Mouse (Mus musculus): Measurements from ENCODE around the gene Inpp4b.

Inpp4b gene

GRCm38 (mm10) chr8:81707436-81707835 lies 365.1 kb downstream of the Inpp4b start:
- DNase-seq (ENCODE audit: inconsistent ontology term), result no peak

DNA sequence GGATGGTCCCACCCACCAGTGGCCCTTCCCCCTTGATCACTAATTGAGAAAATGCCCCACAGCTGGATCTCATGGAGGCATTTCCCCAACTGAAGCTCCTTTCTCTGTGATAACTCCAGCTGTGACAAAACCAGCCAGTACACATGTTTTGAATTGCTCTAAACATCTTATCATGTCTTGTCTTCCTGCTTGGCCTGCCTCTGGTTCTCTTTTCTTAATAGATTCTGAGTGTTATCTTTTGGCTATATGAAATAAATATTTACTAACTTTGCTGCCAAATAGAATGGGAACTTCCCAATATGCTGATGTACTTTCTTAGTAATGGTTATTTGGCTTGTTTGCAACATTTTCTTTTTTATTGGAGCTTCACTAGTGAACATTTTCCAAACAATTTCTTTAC lies 389.0 kb downstream of the Inpp4b start:
- no peak for DNase-seq (ENCODE audit: inconsistent ontology term)

- no peak for DNase-seq (ENCODE audit: inconsistent ontology term)
These were observed 393.3 kb downstream of the Inpp4b start for GRCm38 (mm10) chr8:81735655-81736054.

- no peak for DNase-seq (ENCODE audit: inconsistent ontology term)
These were observed 393.7 kb downstream of the Inpp4b start for GRCm38 (mm10) chr8:81736103-81736502.

DNA sequence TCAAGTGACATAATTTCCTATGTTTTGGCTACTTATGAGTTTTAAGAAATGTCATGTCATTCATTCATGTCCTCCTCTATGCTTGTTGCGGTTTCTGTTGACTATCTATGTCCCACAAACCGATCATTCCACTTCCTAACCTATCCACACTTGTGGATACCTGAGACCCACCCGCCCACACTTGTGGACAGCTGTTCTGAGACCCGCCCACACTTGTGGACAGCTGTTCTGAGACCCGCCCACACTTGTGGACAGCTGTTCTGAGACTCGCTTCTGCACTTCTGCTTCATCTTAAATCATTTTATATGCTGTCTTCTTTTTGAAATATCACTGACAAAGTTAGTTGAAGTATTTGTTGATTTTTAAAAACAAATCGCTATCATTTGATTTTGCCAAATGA lies 400.2 kb downstream of the Inpp4b start:
- DNase-seq (ENCODE audit: inconsistent ontology term), result no peak

DNA sequence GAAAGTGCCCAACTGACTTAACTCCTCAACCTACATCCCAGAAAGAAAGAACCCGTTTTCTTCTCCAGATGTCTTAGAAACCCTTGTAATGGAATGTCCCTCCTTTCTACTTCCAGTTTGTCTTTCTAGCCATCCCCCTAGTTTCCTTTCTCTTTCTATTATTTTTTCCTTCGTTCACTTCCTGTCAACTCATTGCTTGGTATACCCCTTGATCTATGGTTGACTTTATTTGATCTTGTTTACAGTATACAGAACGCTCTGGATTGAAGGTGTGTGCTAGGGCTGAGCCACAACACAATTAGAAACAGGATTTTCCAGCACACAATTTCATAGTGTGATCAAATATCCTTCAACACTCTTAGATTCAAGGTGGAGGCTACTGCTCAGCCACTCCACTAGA lies 400.7 kb downstream of the Inpp4b start:
- no peak for DNase-seq (ENCODE audit: inconsistent ontology term)

DNA sequence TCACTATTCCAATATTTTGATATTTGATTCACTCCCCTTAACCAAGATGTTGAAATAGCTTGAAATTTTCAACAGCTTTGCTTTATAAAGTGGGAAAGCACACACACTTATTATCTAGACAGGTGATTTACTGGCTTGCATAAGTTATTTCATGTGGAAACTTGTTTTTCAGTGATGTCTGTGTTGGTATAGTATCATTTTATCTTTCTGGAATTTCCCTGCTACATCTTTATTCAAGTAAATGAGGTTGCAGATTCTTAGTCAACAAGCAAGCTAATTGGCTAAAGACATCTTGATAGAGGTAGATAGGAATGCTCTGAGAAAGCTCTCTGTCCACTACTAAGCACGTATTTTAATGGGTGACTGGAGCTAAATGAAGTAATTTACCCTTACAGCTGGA lies 403.1 kb downstream of the Inpp4b start:
- DNase-seq (ENCODE audit: inconsistent ontology term), result no peak

DNA sequence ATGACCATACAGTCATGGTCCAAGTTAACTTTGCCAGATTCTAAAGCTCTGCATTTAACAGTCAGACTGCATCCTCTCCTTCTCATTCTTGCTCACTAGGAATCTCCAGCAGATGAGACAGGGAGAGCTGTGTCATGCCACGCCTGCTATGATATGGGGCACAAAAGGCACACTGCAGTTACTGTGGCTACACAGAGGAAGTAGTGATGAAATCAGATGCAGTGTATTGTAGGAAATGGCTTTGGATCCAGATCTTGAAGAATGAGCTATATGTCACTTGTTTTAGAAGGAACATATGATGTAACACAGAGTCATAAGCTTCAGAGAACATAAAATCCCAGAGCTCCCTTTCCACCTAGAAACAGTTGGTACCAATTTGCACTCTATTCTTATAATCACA lies 408.8 kb downstream of the Inpp4b start:
- no peak for DNase-seq (ENCODE audit: inconsistent ontology term)

DNA sequence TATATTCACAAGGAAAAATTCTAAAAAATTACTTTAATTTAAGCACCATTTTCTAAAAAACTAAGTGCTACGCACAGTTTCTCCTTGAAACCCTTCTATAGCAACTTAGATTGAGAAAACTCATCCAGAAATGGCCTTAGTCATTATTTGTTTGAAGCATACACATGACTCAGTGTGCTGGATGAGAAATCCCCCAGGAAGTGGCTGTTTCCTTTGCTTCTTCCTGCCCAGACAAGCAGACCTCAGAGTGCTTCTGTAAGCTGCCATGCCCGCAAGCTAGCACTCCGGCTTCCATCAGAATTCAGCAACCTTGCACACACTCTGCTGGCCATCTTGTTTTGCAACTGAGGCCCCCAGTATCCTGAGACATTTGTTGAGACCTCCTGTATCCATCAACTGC lies 414.3 kb downstream of the Inpp4b start:
- DNase-seq (ENCODE audit: inconsistent ontology term), result no peak

DNA sequence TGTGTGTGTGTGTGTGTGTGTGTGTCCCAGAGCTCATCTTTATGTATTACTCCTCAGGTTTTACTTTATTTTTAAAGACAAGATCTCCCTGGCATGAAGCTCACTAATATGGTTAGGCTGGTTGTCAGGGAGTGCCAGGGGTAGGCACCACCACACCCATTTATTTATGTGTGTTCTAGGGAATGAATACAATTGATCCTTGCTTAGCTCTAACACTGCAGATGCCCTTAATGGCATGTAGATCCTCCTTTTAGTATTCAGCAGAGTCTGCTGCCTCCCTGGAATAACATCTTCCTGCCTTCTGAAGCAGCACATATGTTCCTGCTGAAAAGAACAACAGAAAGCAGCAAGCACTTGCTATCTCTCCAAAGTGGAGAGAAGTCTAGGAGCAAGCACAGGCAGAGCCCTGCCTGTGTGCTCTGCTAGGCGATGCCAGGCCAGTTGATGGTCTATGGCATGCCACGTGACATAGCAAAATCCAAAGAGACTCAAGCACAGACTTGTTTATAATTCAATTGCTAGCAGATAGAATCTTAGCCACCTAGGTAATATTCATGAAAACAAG lies 415.3 kb downstream of the Inpp4b start:
- DNase-seq (ENCODE audit: inconsistent ontology term), result no peak

DNA sequence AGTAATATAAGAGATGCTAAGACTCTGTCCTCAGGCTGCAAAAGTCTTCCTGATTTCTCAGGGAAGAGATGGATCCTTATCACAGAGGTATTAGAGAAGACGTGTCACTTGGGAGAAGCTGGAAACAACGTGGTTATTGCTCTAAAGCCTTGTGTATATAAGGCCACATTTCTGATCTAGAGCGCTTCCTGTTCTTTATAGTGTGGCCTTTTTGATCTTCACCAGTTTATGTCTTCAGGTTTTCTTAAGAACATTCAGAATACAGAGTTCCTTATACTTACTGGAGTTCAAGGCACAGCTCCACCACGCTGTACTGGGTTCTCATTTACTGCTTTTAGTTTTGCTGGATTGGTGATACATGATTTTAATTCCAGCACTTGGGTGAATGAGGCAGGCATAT lies 419.1 kb downstream of the Inpp4b start:
- DNase-seq (ENCODE audit: inconsistent ontology term), result no peak

DNA sequence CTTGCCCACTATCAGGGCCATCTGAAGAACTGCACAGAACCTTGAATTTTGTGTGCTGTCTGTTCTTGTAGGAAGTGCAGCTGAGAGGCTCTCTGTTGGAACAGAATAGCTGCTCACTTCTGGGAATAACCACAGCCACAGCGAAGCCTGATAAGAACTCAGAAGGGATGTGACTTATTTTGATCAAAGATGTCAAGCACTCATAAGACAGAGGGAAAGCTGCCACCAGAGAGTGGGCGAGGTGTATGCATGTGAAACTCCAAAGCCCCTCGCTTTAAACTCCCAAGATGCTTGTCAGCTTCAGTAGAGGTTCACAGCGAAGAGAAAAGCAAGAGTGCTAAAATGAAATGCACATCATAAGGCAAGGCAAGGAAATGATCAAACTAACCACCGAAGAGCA lies 423.7 kb downstream of the Inpp4b start:
- no peak for DNase-seq (ENCODE audit: inconsistent ontology term)

- peak; percentile 61 for DNase-seq (ENCODE audit: inconsistent ontology term)
These were observed 425.3 kb downstream of the Inpp4b start for GRCm38 (mm10) chr8:81767411-81768312.

DNA sequence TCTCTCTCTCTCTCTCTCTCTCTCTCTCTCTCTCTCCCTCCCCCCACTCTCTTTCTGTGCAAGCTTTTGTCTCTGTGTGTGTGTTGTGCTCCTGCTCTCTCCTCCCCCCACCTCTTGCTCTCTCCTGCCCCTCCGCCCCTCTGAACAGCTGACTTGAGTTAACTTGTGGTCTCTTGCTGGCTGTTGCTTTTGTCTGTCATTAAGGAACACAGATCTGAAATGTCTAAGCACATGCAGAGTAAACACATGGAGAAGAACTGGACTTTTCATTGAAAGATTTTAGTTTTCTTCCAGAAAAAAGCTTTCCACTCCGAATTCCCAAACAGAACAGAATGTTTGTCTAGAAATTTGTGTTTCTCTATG lies 425.9 kb downstream of the Inpp4b start:
- no peak for DNase-seq (ENCODE audit: inconsistent ontology term)

GRCm38 (mm10) chr8:81768731-81769445 lies 426.5 kb downstream of the Inpp4b start:
- no peak for DNase-seq (ENCODE audit: inconsistent ontology term)

DNA sequence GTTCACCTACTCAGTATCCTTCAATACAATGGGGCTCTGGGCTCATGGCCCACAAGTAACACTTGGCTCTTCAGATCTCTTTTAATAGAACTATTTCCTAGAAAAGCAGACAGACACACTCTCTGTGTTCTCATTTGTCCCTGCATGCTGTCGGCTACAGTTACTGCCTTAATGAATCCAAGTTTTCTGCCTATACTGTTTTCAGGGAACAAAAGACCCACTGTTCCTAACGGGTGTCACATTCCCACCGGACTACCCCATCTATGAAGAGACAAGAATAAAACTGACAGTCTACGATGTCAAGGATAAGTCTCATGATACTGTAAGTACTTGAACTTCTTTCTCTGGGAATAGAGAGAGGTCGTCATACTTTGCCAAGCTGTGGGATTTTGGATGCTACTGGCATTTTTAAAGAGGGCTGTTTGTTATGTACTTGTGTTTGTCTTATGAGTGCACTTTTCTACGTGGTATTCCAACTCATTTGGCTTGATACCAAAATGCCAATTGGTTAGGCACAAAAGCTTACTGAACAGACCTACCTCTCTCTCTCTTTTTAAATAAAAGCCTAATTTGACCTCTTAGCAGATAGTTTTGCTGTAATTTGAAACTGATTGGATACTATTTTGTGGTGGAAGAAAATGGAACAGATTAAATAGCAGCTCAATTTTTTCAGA lies 428.4 kb downstream of the Inpp4b start:
- peak; percentile 92 for DNase-seq (ENCODE audit: inconsistent ontology term)

- no peak for DNase-seq (ENCODE audit: inconsistent ontology term)
These were observed 430.5 kb downstream of the Inpp4b start for GRCm38 (mm10) chr8:81772855-81773254.

DNA sequence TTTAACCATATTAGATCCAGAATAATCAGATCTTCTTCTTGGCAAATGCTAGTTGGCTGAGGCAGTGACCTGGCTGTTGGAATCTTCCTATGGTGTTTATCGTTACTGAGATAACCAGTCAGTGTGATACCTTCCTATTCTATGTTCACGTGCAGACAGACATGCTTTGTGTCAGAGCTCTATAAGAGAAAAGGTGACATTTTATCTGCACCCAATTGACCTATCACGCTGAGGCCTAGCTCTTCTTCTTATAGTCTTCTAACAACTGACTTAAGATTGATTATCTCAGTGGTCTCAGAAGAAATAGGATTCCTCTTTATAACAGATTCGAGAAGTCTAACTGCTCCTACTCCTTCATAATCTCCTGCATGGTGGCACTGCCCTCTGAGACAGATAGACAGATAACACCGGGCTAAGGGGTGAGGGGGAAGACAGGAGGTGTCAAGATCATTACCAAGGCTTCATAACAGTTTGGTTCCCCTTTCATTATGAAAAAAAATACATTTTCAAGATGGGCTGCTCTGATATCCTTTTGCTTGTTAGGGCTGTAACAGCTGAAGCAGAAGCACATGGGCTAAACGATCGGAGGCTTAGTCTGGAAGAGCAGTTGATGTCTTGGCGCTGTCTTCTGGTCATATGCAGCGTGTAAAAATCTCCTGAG lies 431.1 kb downstream of the Inpp4b start:
- no peak for DNase-seq (ENCODE audit: inconsistent ontology term)

DNA sequence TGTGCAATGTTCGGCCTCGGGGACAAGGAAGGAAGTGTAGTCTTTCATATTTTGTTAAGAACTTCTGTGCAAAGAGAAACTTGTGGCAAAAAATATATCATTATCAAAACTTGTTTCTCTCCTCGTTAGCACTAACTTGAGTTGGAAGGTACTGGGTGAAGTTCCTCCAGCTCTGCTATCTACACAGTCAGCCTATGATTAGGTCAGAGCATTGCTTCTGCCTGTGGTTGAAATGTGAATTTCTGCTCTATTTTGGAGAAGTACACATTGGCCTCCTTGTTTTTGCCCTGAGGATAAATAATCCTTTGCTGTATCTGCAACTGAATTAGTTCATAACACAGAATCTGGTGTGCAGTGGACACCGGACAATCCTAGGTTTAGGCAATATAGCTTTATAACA lies 431.7 kb downstream of the Inpp4b start:
- DNase-seq (ENCODE audit: inconsistent ontology term), result no peak

GRCm38 (mm10) chr8:81774454-81774853 lies 432.1 kb downstream of the Inpp4b start:
- DNase-seq (ENCODE audit: inconsistent ontology term), result no peak

GRCm38 (mm10) chr8:81776516-81777237 lies 434.3 kb downstream of the Inpp4b start:
- peak; percentile 91 for DNase-seq (ENCODE audit: inconsistent ontology term)

Measured in Muller cell, postnatal 12 days (primary cell).